ENCODE assay signal across 24 mouse cellular contexts in genomic region chr19:58550916-58551315, GRCm38 (mm10). TPM values are rescaled to one million over a fixed set of nuclear protein-coding genes. Genes with fewer than 3 reads are reported as not detected.
"Had no signal": no experiment of that assay in that cellular context is flagged by ENCODE, and none has a peak within 500 bp of the region (broad histone marks: within the 10 kb centered on the region; RNA-seq: fewer than 3 reads in every experiment).

No protein-coding gene starts in this region.

- H3K27ac ChIP-seq: neural tube, embryonic 12.5 days; neural tube, embryonic 13.5 days; neural tube, embryonic 15.5 days; stomach, embryonic 15.5 days; stomach, postnatal 0 days had no signal

- H3K4me2 ChIP-seq: neural tube, embryonic 12.5 days; neural tube, embryonic 13.5 days; neural tube, embryonic 15.5 days; stomach, embryonic 15.5 days had no signal

- H3K36me3 ChIP-seq: neural tube, embryonic 12.5 days; neural tube, embryonic 13.5 days; neural tube, embryonic 15.5 days; stomach, embryonic 15.5 days had no signal

- H3K9ac ChIP-seq: neural tube, embryonic 12.5 days; neural tube, embryonic 13.5 days; neural tube, embryonic 15.5 days; stomach, embryonic 15.5 days had no signal

- H3K9me3 ChIP-seq: neural tube, embryonic 12.5 days; neural tube, embryonic 13.5 days; neural tube, embryonic 15.5 days; stomach, embryonic 15.5 days had no signal

- H3K27me3 ChIP-seq: neural tube, embryonic 12.5 days; neural tube, embryonic 13.5 days; neural tube, embryonic 15.5 days; stomach, embryonic 15.5 days had no signal

- DNase-seq: retina, postnatal 1 day; right cerebral cortex, adult 18-20 months; right cerebral cortex, postnatal 14 days; right cerebral cortex, postnatal 25 days; right cerebral cortex, postnatal 4 days; spleen, adult 18-20 months; thymus, adult 18-20 months; thymus, adult 2 months; thymus, postnatal 14 days; thymus, postnatal 25 days; thymus, postnatal 36 days; thymus, postnatal 4 days had no signal

- H3K4me3 ChIP-seq: neural tube, embryonic 12.5 days; neural tube, embryonic 13.5 days; neural tube, embryonic 15.5 days; stomach, embryonic 15.5 days had no signal

- H3K4me1 ChIP-seq: neural tube, embryonic 12.5 days; neural tube, embryonic 13.5 days; neural tube, embryonic 15.5 days; stomach, embryonic 15.5 days had no signal

RNA-seq across cellular contexts. Expression of gene Ccdc172, which starts 39.1 kb away (rescaled TPM):
- polyA plus RNA-seq: neural tube, embryonic 12.5 days; neural tube, embryonic 13.5 days; neural tube, embryonic 14.5 days; neural tube, embryonic 15.5 days; small intestine, adult 2 months; spleen, adult 2 months; stomach, embryonic 14.5 days; stomach, embryonic 15.5 days; stomach, embryonic 16.5 days; stomach, postnatal 0 days; thymus, adult 2 months; thymus, postnatal 0 days; urinary bladder, adult 2 months had no signal
